Mouse (Mus musculus) left cerebral cortex, adult 18-20 months (tissue): ENCODE data around the gene Pak7. TPM values are rescaled to one million over a fixed set of nuclear protein-coding genes. Genes with fewer than 3 reads are reported as not detected.
A peak's percentile ranks its signal among the peaks of the same experiment; 100 is the strongest.

ENCODE experiments used
- DNase-seq, 2 experiments: peaks; one replicate each; pipeline ENCODE4 v3.0.0; 2021 to 2022; ENCODE audit warnings: low spot score in 2 of 2, mixed read lengths in 1 of 2
- total RNA-seq, 2 experiments: library from RNA; stranded (reverse); gene quantifications; 2 replicates each; pipeline ENCODE4 v1.2.3; 2021

Pak7 gene
- total RNA-seq, 2 experiments from 2014 or later, result 38.4 to 50.5 TPM

DNA sequence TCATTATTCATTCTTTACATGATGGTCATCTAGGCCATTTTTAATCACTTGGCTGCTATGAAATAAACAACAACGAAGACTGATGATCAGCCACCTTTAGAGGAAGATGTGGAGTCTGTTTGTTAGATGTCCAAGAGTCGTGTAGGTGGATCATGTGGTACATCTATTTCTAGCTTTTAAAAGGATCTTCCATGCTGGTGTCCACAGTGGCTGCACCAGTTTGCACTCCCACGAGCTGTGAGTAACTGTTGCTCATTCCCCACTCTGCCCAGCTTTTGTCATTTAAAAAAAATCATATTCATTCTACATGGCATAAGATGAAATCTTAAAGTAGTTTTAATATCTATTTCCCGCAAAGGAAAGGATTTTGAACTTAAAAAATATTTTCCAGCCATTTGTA, 183.7 kb downstream of the Pak7 start:
- peak; percentile 15 to 40 for DNase-seq

DNA sequence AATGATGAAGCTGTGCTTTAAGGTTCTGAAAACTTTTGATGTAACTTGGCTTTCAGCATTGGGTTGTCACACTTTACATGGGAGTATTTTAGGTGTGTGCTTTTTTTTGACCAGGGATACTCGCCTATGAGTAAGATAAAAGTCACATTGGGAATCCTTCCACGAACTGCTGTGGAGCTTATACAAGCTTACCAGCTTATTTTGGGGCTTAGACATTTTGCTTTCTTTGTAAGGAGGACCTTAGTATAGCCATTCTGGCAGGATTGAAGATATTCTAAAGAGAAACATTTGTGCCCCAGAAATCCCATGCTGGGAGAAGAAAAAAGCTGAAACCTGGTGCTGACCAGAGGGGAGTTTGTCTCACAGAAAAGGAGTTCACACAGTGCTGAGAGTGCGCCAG, 212.7 kb downstream of the Pak7 start:
- DNase-seq, result peak in 1 of 2 experiments; percentile 15

DNA sequence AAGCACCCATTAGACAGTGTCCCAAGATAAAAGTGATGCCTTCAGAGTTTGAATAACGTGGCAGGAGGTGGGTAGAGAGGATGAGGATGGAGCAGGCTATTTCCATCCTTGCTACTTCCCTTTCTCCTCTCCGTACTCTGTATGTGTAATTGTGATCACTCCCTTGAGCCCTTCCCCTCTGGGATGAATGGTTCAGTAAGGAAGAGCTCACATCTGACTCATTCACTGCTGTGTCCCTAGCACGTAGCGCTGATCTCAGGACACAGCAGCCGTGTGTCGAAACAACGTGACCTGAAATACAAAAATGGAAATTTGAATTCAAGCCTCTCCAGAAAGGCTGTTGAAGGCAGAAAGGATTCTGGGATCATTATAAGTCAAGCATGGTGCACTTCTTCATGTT, 237.0 kb downstream of the Pak7 start:
- DNase-seq, result no peak

DNA sequence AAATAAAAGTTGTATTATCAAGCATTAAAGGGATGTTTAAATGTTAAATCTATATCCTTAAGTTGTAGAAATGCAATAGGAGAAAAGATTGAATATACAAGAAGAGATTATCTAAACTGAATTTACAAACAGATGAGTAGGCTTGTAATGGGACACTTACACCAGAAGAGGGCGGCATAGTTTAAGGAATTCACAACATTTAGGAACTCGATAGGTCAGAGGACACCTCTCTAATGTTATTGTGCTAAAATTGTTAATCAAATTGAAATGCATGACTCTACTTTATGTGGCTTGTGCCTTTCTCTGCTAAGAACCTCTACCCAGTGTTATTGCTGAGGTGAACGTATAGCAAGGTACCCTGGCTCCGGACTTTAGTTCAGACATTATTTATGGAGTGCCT, 238.2 kb downstream of the Pak7 start:
- DNase-seq, result no peak

DNA sequence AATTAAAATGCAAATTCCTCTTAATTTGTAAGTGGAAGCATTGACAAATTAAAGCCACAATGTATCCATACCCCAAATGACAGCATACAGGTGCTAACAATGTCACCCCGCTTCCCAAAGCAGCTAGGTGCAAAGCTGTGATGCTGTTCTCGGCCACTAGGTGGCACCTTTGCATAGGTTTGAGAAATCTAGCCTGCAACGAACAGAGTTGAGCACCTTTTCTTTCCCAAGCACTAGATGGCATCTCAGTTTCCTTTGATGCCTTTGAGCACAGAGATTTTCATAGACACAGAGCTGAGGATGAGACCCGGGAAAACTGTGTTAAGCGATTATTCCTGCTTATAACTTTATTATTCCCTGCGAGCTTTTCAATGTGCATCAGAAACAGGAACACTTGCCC, 238.8 kb downstream of the Pak7 start:
- peak; percentile 83 to 88 for DNase-seq

DNA sequence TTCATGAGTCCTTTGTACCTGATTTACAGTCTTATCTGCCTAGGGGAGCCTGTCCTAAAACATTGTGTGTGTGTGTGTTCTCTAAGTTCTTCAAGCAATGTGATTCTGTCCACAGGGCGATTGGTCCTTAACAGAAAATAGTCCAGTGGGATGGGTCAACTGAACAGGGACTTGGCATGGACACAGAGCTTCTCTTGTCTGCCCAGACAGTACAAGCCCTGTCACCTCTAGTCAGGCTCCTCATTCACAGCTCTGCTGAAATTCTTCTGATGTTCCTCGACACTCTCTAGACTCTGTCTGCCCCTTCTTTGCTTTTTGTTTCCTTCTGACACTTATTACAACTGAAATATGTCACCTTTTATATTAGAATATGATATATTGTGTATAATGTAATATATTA, 247.0 kb downstream of the Pak7 start:
- DNase-seq, result no peak

DNA sequence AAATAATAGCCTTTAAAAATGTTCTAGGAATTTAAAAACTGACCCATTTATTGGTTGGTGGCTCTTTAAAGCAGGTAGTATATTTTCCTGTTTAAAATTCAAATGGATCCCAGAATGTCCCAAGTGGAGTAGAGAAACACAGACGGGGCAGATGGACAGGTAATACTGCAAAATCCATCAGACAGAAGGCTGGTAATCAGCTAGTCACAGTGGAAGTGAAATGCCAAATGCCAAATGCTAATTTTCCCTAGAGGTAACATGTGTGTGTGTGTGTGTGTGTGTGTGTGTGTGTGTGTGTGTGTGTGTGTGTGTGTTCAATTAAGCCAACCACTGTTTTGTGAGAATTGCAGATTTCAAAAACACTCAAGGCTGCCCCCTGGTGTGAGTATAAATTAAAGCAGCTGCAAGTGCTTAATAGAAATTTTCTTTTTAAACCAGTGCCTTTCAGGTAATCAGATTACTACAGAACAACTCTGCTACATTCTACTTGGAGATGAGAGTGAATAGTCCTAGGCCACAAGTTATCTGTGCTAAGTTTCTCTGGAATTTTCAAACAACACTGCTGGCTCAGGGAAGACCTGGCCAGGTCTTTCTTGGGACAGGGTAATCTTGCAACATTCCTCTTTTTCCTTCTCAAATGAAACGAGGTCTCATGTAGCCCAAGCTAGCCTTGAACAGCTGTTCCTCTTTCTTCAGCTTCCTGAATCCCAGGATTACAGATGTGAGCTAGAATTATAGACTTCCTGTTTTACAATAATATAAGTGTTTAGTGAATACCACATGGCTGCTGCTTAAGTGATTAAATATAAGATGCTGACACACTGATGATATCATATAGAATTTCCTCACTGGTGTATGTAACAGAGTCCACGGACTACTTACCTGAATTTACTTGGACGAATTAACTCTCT, 248.4 kb downstream of the Pak7 start:
- peak; percentile 47 to 62 for DNase-seq

DNA sequence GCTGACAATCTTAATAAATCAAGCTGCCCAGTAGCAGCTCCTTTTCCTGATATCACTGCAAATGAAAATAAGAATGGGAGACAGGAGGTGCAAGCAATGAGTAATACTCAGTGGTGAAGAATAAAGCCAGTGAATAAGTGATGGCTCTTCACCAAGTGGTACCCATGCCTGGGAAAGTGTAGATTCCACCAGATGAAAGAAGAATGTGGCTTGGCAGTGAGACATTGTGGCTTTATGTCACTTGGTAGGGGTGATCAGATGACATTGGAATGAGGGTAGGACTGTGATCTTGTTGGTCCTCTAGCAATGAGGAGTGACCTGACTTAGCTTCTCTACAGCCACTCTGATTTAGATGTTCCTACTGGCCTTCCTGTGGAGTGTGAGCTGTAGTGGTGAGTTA, 249.3 kb downstream of the Pak7 start:
- no peak for DNase-seq

DNA sequence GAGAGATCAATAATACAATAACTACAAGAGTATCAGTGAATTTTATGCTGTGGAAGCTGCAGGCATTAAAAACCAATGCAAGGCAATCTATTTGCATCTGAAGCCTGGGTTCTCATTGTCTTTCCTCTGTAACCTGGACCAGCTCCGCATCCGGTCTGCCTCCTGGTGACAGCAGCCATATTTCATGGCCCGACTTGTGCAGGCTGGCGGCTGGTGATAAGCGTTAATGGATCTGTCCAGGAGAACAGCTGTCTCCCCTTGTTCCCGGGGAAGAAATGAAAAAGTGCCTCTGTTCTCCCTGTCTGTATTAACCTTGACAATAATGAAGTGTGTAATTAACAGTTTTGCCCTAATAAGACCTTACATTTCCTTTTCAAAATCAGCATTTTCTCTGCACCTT, 265.9 kb downstream of the Pak7 start:
- DNase-seq, result no peak

DNA sequence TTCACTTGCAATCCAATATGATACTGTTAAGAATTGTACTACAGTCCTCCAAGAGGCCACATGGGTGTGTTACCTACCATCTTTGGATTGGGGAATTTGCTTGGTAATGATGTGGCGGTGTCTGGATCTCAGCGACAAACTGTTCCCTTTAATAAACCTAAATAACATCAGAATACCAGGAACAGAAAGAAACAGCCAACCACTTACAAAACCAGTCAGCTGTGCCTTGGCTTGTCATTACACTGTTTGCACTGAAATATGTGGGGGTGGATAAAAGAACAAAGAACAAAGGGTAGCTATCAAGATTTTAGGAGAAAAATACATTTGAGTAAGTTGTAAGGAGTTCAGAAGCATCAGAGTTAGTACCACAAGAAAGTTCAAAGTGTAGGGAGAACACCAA, 269.8 kb downstream of the Pak7 start:
- DNase-seq, result no peak

DNA sequence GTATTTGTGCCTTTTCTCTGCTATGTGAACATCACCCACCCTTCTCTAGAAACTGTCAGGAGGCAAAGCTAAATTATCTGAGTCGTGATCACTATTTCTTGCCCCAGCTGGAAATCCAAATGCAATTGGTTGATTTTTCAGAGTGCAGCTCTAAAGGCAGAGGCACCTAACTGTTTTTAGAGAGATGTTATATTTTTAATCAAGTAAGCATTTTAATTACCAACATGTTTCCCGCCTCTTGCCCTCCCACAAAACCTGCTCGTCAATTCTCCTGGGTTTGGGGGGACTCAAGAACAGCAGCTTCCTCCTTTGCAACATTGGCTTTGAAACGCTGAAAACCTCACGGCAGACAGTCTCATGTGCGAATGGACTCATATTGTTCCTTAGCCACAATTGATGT, 274.4 kb downstream of the Pak7 start:
- DNase-seq, result no peak

DNA sequence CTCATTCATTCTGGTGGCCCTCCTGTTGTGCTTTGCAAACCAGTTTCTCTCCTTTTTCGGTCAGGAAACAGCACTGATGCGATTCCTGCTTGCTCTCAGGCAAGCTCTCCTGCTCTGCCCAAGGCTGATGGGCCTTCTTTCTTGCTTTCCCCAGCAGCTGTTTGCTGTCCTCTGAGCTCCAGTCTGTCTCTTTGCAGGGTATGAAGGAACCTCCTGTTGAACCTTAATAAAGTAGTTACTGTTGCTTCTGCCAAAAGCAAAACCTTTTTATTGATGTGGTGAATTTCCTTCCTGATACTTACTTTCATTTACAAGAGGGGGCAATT, 278.8 kb downstream of the Pak7 start:
- no peak for DNase-seq

DNA sequence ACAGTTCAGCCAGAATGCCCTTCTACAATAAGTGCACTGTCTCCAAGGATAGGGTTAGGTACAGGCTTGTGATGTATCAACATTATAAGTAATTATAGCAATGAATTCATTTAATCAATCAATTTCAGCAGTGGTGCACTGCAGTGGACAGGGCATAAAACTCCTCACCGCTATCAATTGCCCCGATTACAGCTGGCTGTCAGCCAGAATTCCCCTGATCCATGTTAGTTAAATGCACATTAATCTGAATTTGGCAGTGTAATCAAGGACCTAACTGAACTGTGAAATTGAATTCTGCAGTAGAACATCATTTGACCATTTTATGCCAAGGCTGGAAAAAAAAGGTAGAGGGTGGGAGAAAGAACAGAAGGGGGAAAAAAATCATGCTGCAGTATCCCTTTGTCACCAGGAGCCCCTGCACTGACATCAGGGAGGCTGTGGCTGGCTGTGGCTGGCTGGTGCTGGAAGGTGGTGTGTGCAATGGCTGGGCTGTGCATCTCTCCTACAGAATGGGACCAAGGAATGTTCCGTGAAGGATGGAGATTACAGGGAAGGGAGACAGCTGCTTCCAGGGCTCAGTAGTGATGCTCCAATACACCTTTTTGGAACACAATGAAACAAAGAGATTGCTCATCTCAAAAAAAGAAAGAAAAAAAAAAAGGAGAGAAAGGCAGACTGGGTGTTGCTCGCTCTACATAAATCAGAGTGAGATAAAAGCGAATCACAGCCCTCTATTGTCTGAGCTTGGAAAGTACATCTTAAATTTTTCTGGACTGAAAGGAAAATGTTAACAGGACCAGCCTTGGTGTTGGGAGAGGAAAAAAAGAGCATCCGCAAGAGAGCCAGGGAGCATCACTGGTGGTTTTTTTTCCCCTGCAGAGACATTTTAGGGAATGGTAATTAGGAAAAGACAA, 279.4 kb downstream of the Pak7 start:
- peak in 1 of 2 experiments; percentile 38 for DNase-seq

DNA sequence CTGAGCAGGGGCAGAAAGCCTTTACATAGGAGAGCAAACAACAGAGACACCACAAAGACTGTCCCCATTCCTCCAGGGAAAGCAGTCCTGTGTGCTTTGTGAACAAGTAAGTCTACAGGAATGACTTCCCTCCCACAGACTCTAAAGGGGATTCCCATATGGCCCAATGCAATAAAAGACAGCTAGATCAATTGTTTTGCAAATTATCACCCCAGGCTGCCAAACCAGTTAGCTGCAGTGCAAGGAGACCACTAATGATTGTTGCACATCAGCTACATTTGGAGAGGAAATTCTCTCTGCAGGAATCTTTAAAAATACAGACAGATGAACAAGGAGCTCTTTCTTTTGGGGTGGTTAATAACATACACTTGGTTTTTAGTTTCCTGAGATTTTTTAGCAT, 280.2 kb downstream of the Pak7 start:
- no peak for DNase-seq

DNA sequence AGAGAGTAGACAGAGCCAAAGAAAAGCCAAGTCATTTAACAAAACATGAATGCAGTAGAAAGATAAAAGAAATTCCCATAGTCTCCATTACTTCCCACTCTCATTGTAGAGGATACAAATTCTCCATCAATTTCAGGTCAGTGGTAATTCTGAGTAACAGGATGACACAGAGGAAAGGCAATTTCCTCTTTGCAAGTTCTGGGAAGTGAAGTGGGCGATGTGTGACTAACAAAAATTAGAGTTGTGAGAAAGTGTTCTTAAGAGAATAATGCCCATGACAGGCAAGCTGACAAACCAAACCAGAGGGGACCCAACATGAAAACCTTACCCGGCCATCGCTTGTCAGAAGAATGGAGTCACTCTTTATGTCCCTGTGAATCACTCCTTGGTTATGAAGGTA, 290.6 kb downstream of the Pak7 start:
- no peak for DNase-seq

DNA sequence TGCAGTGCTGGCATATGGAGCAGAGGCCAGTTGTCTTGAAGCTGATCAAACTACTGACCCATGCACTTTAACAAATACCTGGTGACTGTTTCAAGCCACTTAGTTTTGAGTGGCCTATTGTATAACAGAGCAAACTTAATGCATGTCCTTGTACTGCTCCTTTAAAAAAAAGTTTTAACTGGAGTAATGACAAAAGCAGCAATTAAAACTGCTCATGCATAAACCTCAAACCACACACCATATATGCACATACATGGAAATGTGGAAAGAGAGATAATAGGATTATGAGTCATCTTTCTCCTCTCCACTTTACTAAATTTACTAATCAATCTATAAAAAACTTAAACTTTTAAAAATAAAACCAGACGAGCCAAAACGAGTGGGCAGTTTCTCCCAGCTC, 291.8 kb downstream of the Pak7 start:
- DNase-seq, result no peak

DNA sequence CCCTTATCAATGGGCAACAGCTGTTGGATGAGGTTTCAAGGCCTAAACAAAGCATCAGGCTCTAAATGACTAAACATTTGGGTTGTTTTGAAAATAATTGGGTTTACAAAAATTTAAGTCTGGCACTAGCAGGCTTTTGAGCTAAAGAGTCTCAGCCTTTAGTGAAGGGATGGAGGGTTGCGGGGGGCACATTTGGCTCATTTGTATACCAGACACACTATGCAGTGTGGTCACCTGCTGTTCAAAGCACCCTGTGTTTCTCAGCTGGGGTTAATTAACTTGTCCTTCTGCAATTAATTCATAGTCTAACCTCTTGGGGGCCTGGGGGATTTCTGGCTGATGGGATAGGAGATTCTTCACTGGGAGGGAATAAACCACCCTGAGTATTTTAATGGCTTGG, 323.4 kb downstream of the Pak7 start:
- no peak for DNase-seq

DNA sequence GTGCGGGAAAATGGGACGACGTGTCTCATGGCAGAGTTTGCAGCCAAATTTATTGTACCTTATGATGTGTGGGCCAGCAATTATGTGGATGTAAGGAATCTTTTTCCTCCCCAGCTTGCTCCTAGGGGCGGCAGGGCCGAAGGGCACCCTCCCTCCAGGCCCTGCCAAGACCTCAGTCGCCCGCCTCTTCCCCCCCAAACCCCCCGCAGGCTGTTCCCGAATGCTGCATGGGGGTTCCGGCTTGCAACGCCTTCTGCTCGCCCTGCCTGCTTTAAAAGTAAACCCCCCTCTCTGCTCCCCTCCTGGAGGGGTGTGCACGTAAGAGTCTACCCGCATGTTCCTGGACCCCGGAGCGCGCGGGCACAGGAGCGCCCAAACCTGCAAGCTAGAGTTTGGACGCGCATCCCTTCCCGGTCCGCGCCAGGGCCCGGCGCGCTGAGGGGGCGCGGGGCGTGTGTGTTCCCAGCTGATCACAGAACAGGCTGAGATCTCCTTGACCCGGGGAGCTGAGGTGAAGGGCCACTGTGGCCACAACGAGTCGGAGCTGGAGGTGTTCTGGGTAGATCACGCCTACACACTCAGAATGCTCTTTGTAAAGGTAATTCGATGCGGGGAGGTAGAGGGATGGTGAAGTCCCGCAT, 328.6 kb downstream of the Pak7 start:
- DNase-seq, result no peak

DNA sequence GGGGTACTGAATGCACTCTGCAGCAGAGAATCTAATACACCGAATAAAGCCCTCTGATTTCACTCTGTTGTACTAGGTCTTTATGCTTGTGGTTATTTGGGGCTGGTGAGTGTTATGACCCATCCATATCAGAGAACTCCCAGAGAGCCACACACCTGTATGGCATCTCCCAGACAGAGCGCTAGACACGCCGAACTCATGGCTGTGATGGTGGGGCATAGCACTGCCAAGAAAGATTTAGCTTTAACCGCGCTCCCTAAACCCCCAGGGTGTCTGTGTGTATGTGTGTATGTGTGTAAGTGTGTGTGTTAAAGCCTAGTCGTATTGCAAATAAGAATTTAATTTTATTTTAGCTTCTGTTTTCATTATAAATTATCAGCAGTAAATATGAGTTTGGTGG, 329.4 kb downstream of the Pak7 start:
- DNase-seq, result no peak

DNA sequence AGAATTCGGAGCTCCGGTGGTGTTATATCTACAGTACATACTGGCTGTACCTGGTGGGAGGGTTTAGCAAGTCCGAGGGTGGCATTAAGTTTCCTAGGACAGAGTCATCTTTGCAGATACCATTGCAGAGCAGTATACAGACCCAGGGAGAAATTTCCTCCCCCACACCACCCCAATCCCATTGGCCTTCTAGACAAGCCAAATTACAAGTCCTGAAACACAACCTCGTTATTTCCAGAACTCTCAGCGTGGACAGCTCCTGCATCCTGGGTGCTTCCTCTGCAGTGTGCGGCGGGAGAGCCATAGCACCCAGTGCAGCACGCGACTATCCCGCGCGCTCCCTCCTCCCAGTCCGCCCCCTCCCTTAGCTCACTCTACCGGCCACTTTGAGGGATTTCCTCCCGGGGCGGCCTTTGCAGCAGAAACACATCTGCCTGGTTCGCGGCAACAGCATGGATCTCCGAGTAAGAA, 329.9 kb downstream of the Pak7 start:
- DNase-seq, result peak; percentile 45 to 64

DNA sequence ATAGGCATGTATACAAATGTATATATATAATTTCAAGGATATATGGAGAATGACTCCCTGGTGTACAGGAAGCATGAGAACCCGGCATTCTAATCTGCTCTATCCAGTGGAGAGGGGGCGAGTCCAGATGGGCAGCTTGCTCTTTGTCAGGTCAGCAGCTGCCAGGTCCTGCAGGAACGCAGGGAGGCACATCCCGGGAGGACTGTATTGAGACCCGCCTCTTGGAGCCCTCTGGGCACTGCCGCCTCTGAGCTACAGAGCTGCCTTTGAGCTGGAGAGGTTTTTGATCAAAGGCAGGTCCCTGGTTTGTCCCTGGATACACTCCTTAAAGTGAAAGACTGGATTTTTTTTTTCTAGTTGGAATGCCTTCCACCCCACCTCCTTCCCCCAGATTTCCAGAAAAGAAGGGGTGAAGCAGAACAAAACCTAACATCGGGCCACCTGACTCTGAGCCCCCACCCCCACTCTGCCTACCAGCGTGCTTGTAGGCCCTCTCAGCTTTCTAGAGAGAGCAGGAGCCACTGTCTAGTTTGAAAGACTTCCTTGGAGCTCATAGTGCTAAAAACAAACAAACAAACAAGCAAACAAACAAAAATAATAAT, 336.0 kb downstream of the Pak7 start, which contains the start of gene Lamp5:
TSS of gene Lamp5 (plus strand) at position 552 of the 602 bp plus-strand sequence.
- no peak for DNase-seq
